Mouse (Mus musculus) lung, postnatal 0 days (tissue): ENCODE measurements around the gene Ngdn.

Experiments used
- CTCF ChIP-seq: IDR thresholded peaks from 2 replicates; pipeline ENCODE4 v1.5.1; 2016; ENCODE audit warnings: antibody characterized with exemption, mild to moderate bottlenecking
- EP300 ChIP-seq: IDR thresholded peaks from 2 replicates; pipeline ENCODE4 v1.6.1; 2016; ENCODE audit warnings: antibody characterized with exemption, mild to moderate bottlenecking, control low read depth

DNA sequence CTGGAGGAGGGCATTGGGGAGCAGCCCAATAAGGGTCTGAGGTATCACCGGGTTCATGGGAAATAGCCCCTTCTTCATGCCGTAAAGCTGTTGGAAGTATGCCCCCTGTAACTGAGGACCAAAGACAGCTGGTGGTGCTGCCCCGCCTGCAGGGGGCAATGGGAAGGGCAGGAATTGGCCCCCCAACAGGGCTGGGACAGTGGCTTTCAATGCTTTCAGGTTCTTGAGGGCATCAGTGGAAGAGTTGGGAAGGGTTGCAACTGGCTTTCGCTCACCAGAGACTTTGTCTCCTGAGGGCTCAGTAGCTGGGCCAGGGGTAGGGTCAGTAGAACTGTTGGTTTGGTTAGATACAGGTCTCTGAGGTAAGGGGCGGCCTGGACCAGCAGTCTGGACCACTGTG lies 47.9 kb downstream of the Ngdn start:
- no peak for TF ChIP-seq EP300
- TF ChIP-seq CTCF = no peak
